Mouse (Mus musculus) cerebellum, adult 11 months (tissue): ENCODE results near the gene Rps6kl1.

Experiments
- DNase-seq: peaks from one replicate; pipeline ENCODE4 v3.0.0; 2022

Rps6kl1 gene

GRCm38 (mm10) chr12:85151002-85151774, at the start of gene Rps6kl1:
TSS of gene Rps6kl1 (minus strand) at chr12:85151264.
- DNase-seq, result peak; percentile 86

- no peak for DNase-seq
Observed at GRCm38 (mm10) chr12:85199954-85200353, 48.9 kb upstream of the Rps6kl1 start.

GRCm38 (mm10) chr12:85197936-85198335, 46.9 kb upstream of the Rps6kl1 start:
- no peak for DNase-seq

- DNase-seq, result no peak
Observed at GRCm38 (mm10) chr12:85197371-85197770, 46.3 kb upstream of the Rps6kl1 start.

- DNase-seq, result no peak
Observed at GRCm38 (mm10) chr12:85196191-85196590, 45.1 kb upstream of the Rps6kl1 start.

- DNase-seq, result no peak
Observed at GRCm38 (mm10) chr12:85195086-85195485, 44.0 kb upstream of the Rps6kl1 start.

- no peak for DNase-seq
Observed at GRCm38 (mm10) chr12:85194623-85195018, 43.6 kb upstream of the Rps6kl1 start.

- DNase-seq, result no peak
Observed at GRCm38 (mm10) chr12:85193923-85194622, 43.0 kb upstream of the Rps6kl1 start.

GRCm38 (mm10) chr12:85193146-85193545, 42.1 kb upstream of the Rps6kl1 start:
- DNase-seq, result no peak

GRCm38 (mm10) chr12:85192461-85193108, 41.5 kb upstream of the Rps6kl1 start:
- no peak for DNase-seq

GRCm38 (mm10) chr12:85190290-85190689, 39.2 kb upstream of the Rps6kl1 start:
- DNase-seq, result no peak

GRCm38 (mm10) chr12:85186361-85186760, 35.3 kb upstream of the Rps6kl1 start:
- DNase-seq, result no peak

- no peak for DNase-seq
Observed at GRCm38 (mm10) chr12:85185810-85186209, 34.7 kb upstream of the Rps6kl1 start.

- no peak for DNase-seq
Observed at GRCm38 (mm10) chr12:85184118-85184517, 33.1 kb upstream of the Rps6kl1 start.

- DNase-seq, result no peak
Observed at GRCm38 (mm10) chr12:85182898-85183297, 31.8 kb upstream of the Rps6kl1 start.

GRCm38 (mm10) chr12:85182345-85182643, 31.2 kb upstream of the Rps6kl1 start:
- DNase-seq, result no peak

- DNase-seq, result no peak
Observed at GRCm38 (mm10) chr12:85181475-85182344, 30.6 kb upstream of the Rps6kl1 start.

- no peak for DNase-seq
Observed at GRCm38 (mm10) chr12:85178294-85178693, 27.2 kb upstream of the Rps6kl1 start.

- DNase-seq, result no peak
Observed at GRCm38 (mm10) chr12:85177740-85178239, 26.7 kb upstream of the Rps6kl1 start, which contains the start of gene Pgf. TSS of gene Pgf (minus strand) at chr12:85177790.

- no peak for DNase-seq
Observed at GRCm38 (mm10) chr12:85176846-85177523, 25.9 kb upstream of the Rps6kl1 start.

- no peak for DNase-seq
Observed at GRCm38 (mm10) chr12:85175926-85176845, 25.1 kb upstream of the Rps6kl1 start.
